Mouse (Mus musculus) lung, embryonic 14.5 days (tissue): ENCODE results near the gene Olfr544. TPM values are rescaled to one million over a fixed set of nuclear protein-coding genes. Genes with fewer than 3 reads are reported as not detected.
"Not testable (repeated sequence)": the region's sequence is repeated elsewhere in the genome, so short reads cannot be mapped to it uniquely, and the experiment has no call there.

Experiments used
- ATAC-seq: fragments of 200-750 bp; cut with Nextera tagmentation; 2 replicates; pipeline ENCODE4 v1.8.0; 2017; ENCODE audit warnings: mild to moderate bottlenecking, moderate TSS enrichment, moderate library complexity; ENCODE audit not compliant: insufficient read depth
- DNase-seq: peaks from one replicate; pipeline ENCODE4 v3.0.0-alpha.2; 2015
- H3K27ac ChIP-seq: fragments of 300-500 bp; sonication (generic); 2 replicates; pipeline ENCODE4 v1.5.1; 2014; ENCODE audit warnings: low read depth, mild to moderate bottlenecking, moderate library complexity
- H3K27me3 ChIP-seq: fragments of 300-500 bp; sonication (generic); 2 replicates; pipeline ENCODE4 v1.6.1; 2014; ENCODE audit warnings: low read length, control low read depth; ENCODE audit not compliant: insufficient read depth
- H3K36me3 ChIP-seq: fragments of 300-500 bp; sonication (generic); 2 replicates; pipeline ENCODE4 v1.6.1; 2014; ENCODE audit warnings: control low read depth; ENCODE audit not compliant: insufficient read depth
- H3K4me1 ChIP-seq: fragments of 300-500 bp; sonication (generic); 2 replicates; pipeline ENCODE4 v1.6.1; 2014; ENCODE audit warnings: antibody characterized with exemption, control low read depth; ENCODE audit not compliant: insufficient read depth
- H3K4me2 ChIP-seq: fragments of 300-500 bp; sonication (generic); 2 replicates; pipeline ENCODE4 v1.6.1; 2014; ENCODE audit warnings: mild to moderate bottlenecking
- H3K4me3 ChIP-seq: fragments of 300-500 bp; sonication (generic); 2 replicates; pipeline ENCODE4 v1.5.1; 2014; ENCODE audit warnings: low read depth, low read length
- H3K9ac ChIP-seq: fragments of 300-500 bp; sonication (generic); 2 replicates; pipeline ENCODE4 v1.6.1; 2014
- H3K9me3 ChIP-seq: fragments of 300-500 bp; sonication (generic); 2 replicates; pipeline ENCODE4 v1.6.1; 2016; ENCODE audit warnings: low read depth, low read length, control low read depth
- CTCF ChIP-seq: IDR thresholded peaks from 2 replicates; pipeline ENCODE4 v1.5.1; 2016; ENCODE audit warnings: antibody characterized with exemption, low read depth
- WGBS: fragments of 180-500 bp; shearing (Covaris S2); extraction: QIAGEN DNeasy Blood & Tissue Kit; methylation state at CpG from one replicate; pipeline ENCODE4 v1.1.7; 2014; 5-methylcytosine and 5-hydroxymethylcytosine counted together
- polyA plus RNA-seq: library from polyadenylated mRNA; unstranded; fragments of >200 nt; fragmentation: Nextera tagmentation; extraction: Ambion mirVana; gene quantifications from 2 replicates; pipeline ENCODE4 v1.2.1, GENCODE M21; 2014

Olfr544 gene
- polyA plus RNA-seq, 1 experiment from 2014 or later = 0.11 TPM

DNA sequence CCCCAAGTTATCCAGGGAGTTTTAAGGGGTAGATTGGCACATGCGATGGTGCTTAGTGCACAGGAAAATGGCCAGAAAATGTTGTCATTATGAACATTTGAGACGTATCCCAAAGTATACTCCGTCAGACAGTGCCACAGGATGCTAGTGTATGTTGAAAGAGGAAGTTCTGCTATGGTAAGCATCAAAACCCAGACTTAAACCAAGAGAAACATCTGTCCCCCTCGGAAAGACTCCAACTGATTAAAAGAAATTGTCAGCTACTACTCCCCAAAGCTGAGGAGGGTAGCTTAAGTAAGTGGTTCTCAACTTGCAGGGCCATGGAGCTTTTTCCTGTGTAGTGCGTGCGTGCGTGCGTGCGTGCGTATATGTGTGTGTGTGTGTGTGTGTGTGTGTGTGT is 23.8 kb upstream of the Olfr544 start:
- ATAC-seq = no peak
- WGBS = 85% methylated on average over 10 of the region's 10 CpGs

DNA sequence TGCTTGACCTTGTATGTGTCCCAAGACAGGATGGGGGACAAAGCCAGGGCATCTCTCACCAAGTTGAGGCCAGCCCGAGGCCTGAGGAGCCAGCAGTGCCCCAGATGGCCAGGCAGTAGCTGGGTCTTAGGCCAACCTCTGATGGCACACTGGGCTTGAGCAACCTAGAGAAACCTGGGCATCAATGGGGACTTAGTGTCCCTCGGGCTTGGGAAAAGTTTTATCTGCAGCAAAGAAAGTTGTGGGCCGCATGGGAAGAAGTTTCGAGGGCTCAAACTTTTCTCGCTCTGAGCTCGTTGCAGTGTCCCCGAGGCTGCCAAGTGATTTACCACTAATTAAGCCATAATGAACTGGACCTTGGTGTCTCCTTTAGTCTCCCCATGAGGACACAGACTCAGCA is 21.6 kb upstream of the Olfr544 start:
- no peaks in the 10 kb centered on the region for H3K4me1 ChIP-seq
- no peak overlapping the region for H3K4me2 ChIP-seq
- H3K4me3 ChIP-seq = no peak overlapping the region
- no peak for TF ChIP-seq CTCF
- H3K9me3 ChIP-seq = no peaks in the 10 kb centered on the region
- no peaks in the 10 kb centered on the region for H3K36me3 ChIP-seq
- DNase-seq (no peak), ATAC-seq (no peak)
- 82% methylated on average over 7 of the region's 7 CpGs for WGBS
- no peak overlapping the region for H3K27ac ChIP-seq
- no peak overlapping the region for H3K9ac ChIP-seq
- H3K27me3 ChIP-seq = no peaks in the 10 kb centered on the region; the same call in 1 of the 2 replicates

More for the DNA sequence above, 23.8 kb upstream of the Olfr544 start:
- no peaks in the 10 kb centered on the region; the same call in 1 of the 2 replicates for H3K27me3 ChIP-seq
- H3K36me3 ChIP-seq = no peaks in the 10 kb centered on the region
- H3K4me1 ChIP-seq = no peaks in the 10 kb centered on the region
- no peaks in the 10 kb centered on the region for H3K9me3 ChIP-seq
- H3K27ac ChIP-seq = no peak overlapping the region
- no peak overlapping the region for H3K4me2 ChIP-seq
- no peak overlapping the region for H3K9ac ChIP-seq
- H3K4me3 ChIP-seq = no peak overlapping the region
- DNase-seq = no peak
- TF ChIP-seq CTCF = no peak

DNA sequence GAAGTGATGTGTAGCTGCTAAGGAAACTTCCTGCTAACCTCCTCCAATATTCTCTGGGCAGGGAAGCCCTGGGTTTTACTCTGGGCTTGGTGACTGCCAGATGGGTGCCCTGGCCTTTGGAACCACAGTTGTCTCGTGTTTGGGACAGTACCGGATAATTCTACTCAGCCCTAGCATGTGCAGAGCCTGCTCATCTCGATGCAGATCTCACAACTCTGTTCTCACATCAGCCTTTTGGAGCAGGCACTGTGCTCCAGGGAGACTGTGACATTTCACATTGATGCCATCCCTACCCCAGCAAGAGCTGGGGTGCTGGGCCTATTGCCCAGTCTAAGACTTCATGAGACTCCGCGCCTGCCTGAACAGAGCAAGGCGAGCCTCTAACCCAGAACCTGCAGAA is 20.6 kb upstream of the Olfr544 start:
- Histone ChIP-seq H3K4me3 (no peak overlapping the region), H3K9ac (no peak overlapping the region), H3K36me3 (no peaks in the 10 kb centered on the region), H3K4me1 (no peaks in the 10 kb centered on the region), H3K4me2 (no peak overlapping the region), H3K27ac (no peak overlapping the region), H3K9me3 (no peaks in the 10 kb centered on the region), H3K27me3 (no peaks in the 10 kb centered on the region; the same call in 1 of the 2 replicates)
- DNase-seq = no peak
- TF ChIP-seq CTCF = no peak
- ATAC-seq = no peak
- WGBS = 88% methylated on average over 6 of the region's 6 CpGs

DNA sequence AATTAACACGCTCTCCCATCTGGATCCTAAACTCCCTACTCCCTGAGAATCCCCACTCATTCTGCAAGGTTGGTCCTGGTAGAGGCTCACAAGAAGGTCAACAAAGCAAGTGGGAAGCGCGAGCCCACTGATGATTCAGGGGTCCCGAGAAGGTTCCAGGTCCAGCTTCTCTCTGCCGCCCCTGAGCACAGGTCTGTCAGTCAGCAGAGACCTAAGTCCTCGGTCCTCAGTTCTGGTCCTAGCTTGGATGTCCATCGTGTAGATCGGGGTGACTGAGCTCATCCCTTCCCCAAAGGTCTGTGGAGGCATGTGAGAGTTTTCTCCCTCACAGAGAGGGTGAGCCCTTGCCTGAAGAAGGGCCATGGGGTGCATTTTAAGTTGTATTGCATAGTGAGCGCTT is 20.0 kb upstream of the Olfr544 start:
- no peak for TF ChIP-seq CTCF
- H3K9me3 ChIP-seq = no peaks in the 10 kb centered on the region
- DNase-seq = no peak
- H3K4me1 ChIP-seq = no peaks in the 10 kb centered on the region
- H3K9ac ChIP-seq = no peak overlapping the region
- no peak overlapping the region for H3K4me3 ChIP-seq
- 86% methylated on average over 9 of the region's 9 CpGs for WGBS
- H3K27me3 ChIP-seq = no peaks in the 10 kb centered on the region; the same call in 1 of the 2 replicates
- no peak overlapping the region for H3K4me2 ChIP-seq
- ATAC-seq = no peak
- no peak overlapping the region for H3K27ac ChIP-seq
- no peaks in the 10 kb centered on the region for H3K36me3 ChIP-seq

DNA sequence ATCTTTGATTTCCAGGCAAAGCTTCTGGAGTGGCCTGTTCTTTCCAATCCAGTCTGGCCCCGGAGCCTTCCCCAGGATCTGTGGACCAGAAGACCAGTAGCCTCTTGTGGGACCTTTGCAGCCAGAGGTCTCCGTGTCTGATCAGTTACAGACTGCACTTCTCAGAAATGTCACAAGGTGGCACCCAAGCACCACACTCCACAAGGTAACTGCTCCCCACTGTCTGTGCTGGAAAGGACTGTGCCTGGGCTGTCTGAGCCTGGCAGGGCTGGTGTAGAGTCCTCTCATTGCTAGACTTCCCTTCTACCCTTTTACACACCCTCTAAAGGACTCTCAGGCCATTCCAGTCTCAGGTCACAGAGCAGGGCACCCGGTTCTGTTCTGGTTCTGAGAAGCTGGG is 18.7 kb upstream of the Olfr544 start:
- WGBS = 47% methylated on average over 3 of the region's 3 CpGs
- peak; percentile 85 for DNase-seq
- Histone ChIP-seq H3K4me2 (no peak overlapping the region), H3K4me3 (no peak overlapping the region), H3K36me3 (no peaks in the 10 kb centered on the region), H3K4me1 (no peaks in the 10 kb centered on the region), H3K9me3 (no peaks in the 10 kb centered on the region), H3K27ac (no peak overlapping the region), H3K27me3 (no peaks in the 10 kb centered on the region), H3K9ac (no peak overlapping the region)
- ATAC-seq = peak; percentile 85
- peak; percentile 87 for TF ChIP-seq CTCF

DNA sequence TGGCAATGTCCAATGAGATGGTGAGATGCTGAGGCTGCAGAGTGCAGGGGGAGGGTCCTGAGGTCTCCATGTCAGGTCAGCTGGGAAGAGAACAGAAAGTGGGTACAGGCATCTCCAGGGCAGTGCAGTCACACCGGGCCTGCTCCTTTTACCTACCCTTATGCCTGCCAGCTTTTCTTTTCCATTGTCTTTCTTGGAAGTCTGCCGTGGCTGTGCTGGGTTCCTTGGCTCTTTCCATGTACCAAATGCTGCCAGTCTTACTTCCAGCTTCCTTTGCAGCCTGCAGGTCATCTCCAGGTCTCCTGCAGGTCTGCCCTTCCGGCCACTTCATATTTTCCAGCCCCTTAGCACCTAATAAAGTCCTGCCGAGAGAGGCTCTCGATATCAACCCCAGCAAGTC is 13.9 kb upstream of the Olfr544 start:
- ATAC-seq (no peak), DNase-seq (no peak)
- Histone ChIP-seq H3K4me2 (no peak overlapping the region), H3K9ac (no peak overlapping the region), H3K36me3 (no peaks in the 10 kb centered on the region), H3K4me1 (no peaks in the 10 kb centered on the region), H3K9me3 (no peaks in the 10 kb centered on the region), H3K27me3 (no peaks in the 10 kb centered on the region), H3K27ac (no peak overlapping the region), H3K4me3 (no peak overlapping the region)
- 62% methylated on average over 5 of the region's 5 CpGs for WGBS
- no peak for TF ChIP-seq CTCF

DNA sequence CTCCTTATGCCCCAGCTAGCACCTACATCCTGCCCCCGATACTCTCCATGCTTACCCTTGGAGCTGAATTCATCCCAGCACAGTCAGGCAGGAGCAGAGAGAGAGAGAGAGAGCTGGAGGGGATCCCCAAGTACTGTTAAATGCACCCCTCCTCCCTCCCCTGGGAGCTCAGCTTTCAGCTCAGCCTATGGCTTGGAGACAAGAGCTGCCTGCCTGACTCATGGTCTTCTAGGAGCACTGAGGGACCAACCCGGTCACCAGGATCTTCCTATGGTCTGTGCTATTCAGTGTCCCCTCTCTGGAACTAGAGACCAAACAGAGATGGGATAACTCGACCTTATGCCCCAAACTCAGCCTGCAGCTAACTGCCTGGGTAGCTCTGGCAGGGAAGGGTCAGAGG is 11.4 kb upstream of the Olfr544 start, which contains the start of gene Olfr545:
Gene Olfr545, minus strand, starts transcription at position 101 of the 400 bp plus-strand sequence.
- H3K9ac ChIP-seq = no peak within 1 kb of the TSS
- DNase-seq (no peak), ATAC-seq (no peak)
- no peak within 1 kb of the TSS for H3K4me2 ChIP-seq
- H3K9me3 ChIP-seq = no peaks in the 10 kb centered on the region
- TF ChIP-seq CTCF = no peak
- 66% methylated on average over 3 of the region's 3 CpGs for WGBS
- H3K36me3 ChIP-seq = no peaks in the 10 kb centered on the region
- H3K4me3 ChIP-seq = no peak within 1 kb of the TSS
- no peaks in the 10 kb centered on the region for H3K27me3 ChIP-seq
- H3K4me1 ChIP-seq = no peaks in the 10 kb centered on the region
- H3K27ac ChIP-seq = no peak within 1 kb of the TSS

DNA sequence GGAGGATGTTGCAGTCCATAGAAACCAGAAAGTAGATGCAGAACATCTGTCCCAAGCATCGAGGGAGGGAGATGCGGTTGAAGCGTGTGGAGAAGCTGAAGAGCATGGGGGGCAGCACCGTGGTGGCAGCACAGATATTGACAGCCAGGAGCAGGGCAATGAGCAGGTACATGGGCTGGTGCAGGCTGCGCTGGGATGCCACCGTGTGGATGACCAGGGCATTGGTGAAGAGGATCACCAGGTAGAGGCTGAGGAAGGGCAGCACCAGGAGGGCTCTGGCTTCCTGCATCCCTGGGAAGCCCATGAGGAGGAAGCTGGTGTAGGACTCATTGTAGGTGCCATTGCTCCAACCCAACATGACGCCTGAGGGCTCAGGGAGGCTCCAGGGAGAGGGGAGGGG is 6.3 kb upstream of the Olfr544 start:
- not testable (repeated sequence) for H3K4me2 ChIP-seq, DNase-seq, ATAC-seq, H3K9me3 ChIP-seq, H3K36me3 ChIP-seq, H3K9ac ChIP-seq, H3K4me3 ChIP-seq, H3K4me1 ChIP-seq, H3K27ac ChIP-seq, H3K27me3 ChIP-seq
- 41% methylated on average over 7 of the region's 7 CpGs for WGBS
